Mouse (Mus musculus): ENCODE measurements at regions not wholly inside any gene's neighbourhood (a gene's known extent, or its start where the extent isn't known, plus 50 kb on each side); places are given as distances from the start of the nearest gene placed in this dataset.
A peak's percentile ranks its signal among the peaks of the same experiment; 100 is the strongest.

GRCm38 (mm10) chr16:29814039-29814438 lies 234.9 kb downstream of the Opa1 start:
- peak; percentile 55 for TF ChIP-seq CTCF (conservative IDR thresholded peaks at IDR 0.05; ENCODE audit: insufficient read depth, insufficient read length, low read depth, low read length)
- TF ChIP-seq POLR2A (IDR thresholded peaks at IDR 0.05; ENCODE audit: low read depth, low read length): no peak

All from kidney, adult 2 months (tissue).